Comparison of ENCODE assay signal across 8 mouse cellular contexts in genomic region chr1:172482518-172483360, GRCm38 (mm10). TPM values are rescaled to one million over a fixed set of nuclear protein-coding genes. Genes with fewer than 3 reads are reported as not detected.
A peak's percentile ranks its signal among the peaks of the same experiment; 100 is the strongest.
DNase-seq lines count a peak whose midpoint lies in the region; ATAC-seq and TF ChIP-seq lines count a peak whose summit lies in the region.

No protein-coding gene starts in this region.

- peak; percentile 5 for ATAC-seq in hindbrain, embryonic 16.5 days
- no peak for ATAC-seq in liver, embryonic 15.5 days (ENCODE audit: insufficient read depth)
- no peak for ATAC-seq in cerebellum, adult (ENCODE audit: insufficient number of reproducible peaks, low FRiP score, low TSS enrichment)

- no peak overlapping the region for H3K27ac ChIP-seq in bone marrow macrophage, adult 2 months (ENCODE audit: insufficient read depth, low read depth, low read length)
- peak overlapping the region; percentile 71 for H3K27ac ChIP-seq in hindbrain, embryonic 16.5 days (ENCODE audit: low read depth, low read length)
- H3K27ac ChIP-seq in liver, embryonic 15.5 days (replicated peaks), result no peak overlapping the region

- peaks cover 29% of the 10 kb centered on the region for H3K36me3 ChIP-seq in E14TG2a.4 (ENCODE audit: insufficient read depth, low read length)
- no peaks in the 10 kb centered on the region for H3K36me3 ChIP-seq in hindbrain, embryonic 16.5 days (ENCODE audit: control insufficient read depth, insufficient read depth, low read length)
- no peaks in the 10 kb centered on the region for H3K36me3 ChIP-seq in liver, embryonic 15.5 days (replicated peaks)

- H3K4me3 ChIP-seq in E14TG2a.4 (replicated peaks; ENCODE audit: low read length), result peak overlapping the region; percentile 83
- H3K4me3 ChIP-seq in bone marrow macrophage, adult 2 months (ENCODE audit: insufficient read depth, low read length), result peak overlapping the region; percentile 56
- peak overlapping the region; percentile 69 for H3K4me3 ChIP-seq in hindbrain, embryonic 16.5 days (ENCODE audit: low read length)
- H3K4me3 ChIP-seq in liver, embryonic 15.5 days (replicated peaks), result peak overlapping the region; percentile 44

- no peak for DNase-seq in right cerebral cortex, postnatal 4 days
- DNase-seq in ovary, postnatal 14 days (ENCODE audit: low spot score), result no peak
- DNase-seq in thymus, postnatal 36 days, result no peak

- no peak for TF ChIP-seq CTCF in E14TG2a.4 (conservative IDR thresholded peaks at IDR 0.05; ENCODE audit: low read length)
- TF ChIP-seq CTCF in bone marrow macrophage, adult 2 months (IDR thresholded peaks at IDR 0.05; ENCODE audit: low read depth, low read length), result no peak

- peak overlapping the region; percentile 74 for H3K9ac ChIP-seq in hindbrain, embryonic 16.5 days (ENCODE audit: low read depth, low read length)
- H3K9ac ChIP-seq in liver, embryonic 15.5 days, result no peak overlapping the region

- 3% methylated on average over 12 of the region's 12 CpGs for WGBS in hindbrain, embryonic 16.5 days
- 20% methylated on average over 12 of the region's 12 CpGs for WGBS in liver, embryonic 15.5 days (ENCODE audit: insufficient replicate concordance)

- H3K4me2 ChIP-seq in hindbrain, embryonic 16.5 days (ENCODE audit: low read length), result peak overlapping the region; percentile 90
- peak overlapping the region; percentile 62 for H3K4me2 ChIP-seq in liver, embryonic 15.5 days

- H3K27me3 ChIP-seq in E14TG2a.4 (ENCODE audit: insufficient read depth, low read length), result peaks cover 30% of the 10 kb centered on the region
- peaks cover 3% of the 10 kb centered on the region; the same call in 1 of the 2 replicates for H3K27me3 ChIP-seq in hindbrain, embryonic 16.5 days (replicated peaks; ENCODE audit: control insufficient read depth, insufficient read depth, low read length)
- H3K27me3 ChIP-seq in liver, embryonic 15.5 days, result peaks cover 32% of the 10 kb centered on the region

- no peak for TF ChIP-seq POLR2A in bone marrow macrophage, adult 2 months (IDR thresholded peaks at IDR 0.05; ENCODE audit: borderline replicate concordance, low read depth, low read length)

- H3K9me3 ChIP-seq in E14TG2a.4 (ENCODE audit: low read length), result no peaks in the 10 kb centered on the region
- no peaks in the 10 kb centered on the region for H3K9me3 ChIP-seq in hindbrain, embryonic 16.5 days (ENCODE audit: control insufficient read depth, low read length)
- H3K9me3 ChIP-seq in liver, embryonic 15.5 days (replicated peaks), result no peaks in the 10 kb centered on the region

- peaks cover 49% of the 10 kb centered on the region for H3K4me1 ChIP-seq in E14TG2a.4 (replicated peaks; ENCODE audit: low read depth, low read length)
- H3K4me1 ChIP-seq in bone marrow macrophage, adult 2 months (ENCODE audit: control insufficient read depth, insufficient read depth, low read length), result peaks cover 12% of the 10 kb centered on the region
- peaks cover 46% of the 10 kb centered on the region for H3K4me1 ChIP-seq in hindbrain, embryonic 16.5 days (ENCODE audit: control insufficient read depth, insufficient read depth, low read depth, low read length)
- peaks cover 22% of the 10 kb centered on the region for H3K4me1 ChIP-seq in liver, embryonic 15.5 days (replicated peaks)

RNA-seq across cellular contexts. Expression of gene Igsf9, which starts 1.2 kb away (rescaled TPM):
- 6.3 and 7.6 TPM in 2 replicates for polyA plus RNA-seq in bone marrow macrophage, adult 2 months (2012; ENCODE audit: insufficient read depth, insufficient read length, missing spikeins)
- 32.9 and 42.5 TPM in 2 replicates for polyA plus RNA-seq in hindbrain, embryonic 16.5 days (2015; fragmentation: Nextera tagmentation; extraction: Ambion mirVana)
- polyA plus RNA-seq in liver, embryonic 15.5 days (2015; fragmentation: Nextera tagmentation; extraction: Ambion mirVana), result 0.96 and 1.2 TPM in 2 replicates

RNA-seq across cellular contexts. Expression of gene Slamf9, which starts 7.6 kb away (rescaled TPM):
- 90.6 and 98.9 TPM in 2 replicates for polyA plus RNA-seq in bone marrow macrophage, adult 2 months (2012; ENCODE audit: insufficient read depth, insufficient read length, missing spikeins)
- 0.11 and 0.23 TPM in 2 replicates for polyA plus RNA-seq in hindbrain, embryonic 16.5 days (2015; fragmentation: Nextera tagmentation; extraction: Ambion mirVana)
- 0.78 and 1.2 TPM in 2 replicates for polyA plus RNA-seq in liver, embryonic 15.5 days (2015; fragmentation: Nextera tagmentation; extraction: Ambion mirVana)

RNA-seq across cellular contexts. Expression of gene Tagln2, which starts 17.1 kb away (rescaled TPM):
- 316 and 321 TPM in 2 replicates for polyA plus RNA-seq in bone marrow macrophage, adult 2 months (2012; ENCODE audit: insufficient read depth, insufficient read length, missing spikeins)
- 71.7 and 84.9 TPM in 2 replicates for polyA plus RNA-seq in hindbrain, embryonic 16.5 days (2015; fragmentation: Nextera tagmentation; extraction: Ambion mirVana)
- polyA plus RNA-seq in liver, embryonic 15.5 days (2015; fragmentation: Nextera tagmentation; extraction: Ambion mirVana), result 121 and 125 TPM in 2 replicates

RNA-seq across cellular contexts. Expression of gene Cfap45, which starts 37.9 kb away (rescaled TPM):
- 0.87 and 1.2 TPM in 2 replicates for polyA plus RNA-seq in bone marrow macrophage, adult 2 months (2012; ENCODE audit: insufficient read depth, insufficient read length, missing spikeins)
- polyA plus RNA-seq in hindbrain, embryonic 16.5 days (2015; fragmentation: Nextera tagmentation; extraction: Ambion mirVana), result 4.9 and 5.4 TPM in 2 replicates
- polyA plus RNA-seq in liver, embryonic 15.5 days (2015; fragmentation: Nextera tagmentation; extraction: Ambion mirVana), result 0.29 and 0.43 TPM in 2 replicates

Comparison
In these comparisons a context has a peak if more than half of its experiments do, and no peak if none do; other contexts are left out.
1. RNA of gene Slamf9, which starts 7.6 kb away (polyA plus RNA-seq): 90.6 to 98.9 TPM in bone marrow macrophage, adult 2 months; 0.78 to 1.2 TPM in liver, embryonic 15.5 days and 0.11 to 0.23 TPM in hindbrain, embryonic 16.5 days; every median in the first group is over 10 times any median in the second.
2. Peak in every context shown above with its lines, with median percentiles within 50 percentile points of each other: H3K4me3 ChIP-seq.